Mouse (Mus musculus) kidney, adult 2 months (tissue): ENCODE results near the gene Fli1. TPM values are rescaled to one million over a fixed set of nuclear protein-coding genes. Genes with fewer than 3 reads are reported as not detected.

Source experiments
- DNase-seq: peaks from one replicate; pipeline ENCODE4 v3.0.0; 2021
- H3K27ac ChIP-seq: fragments of 200-500 bp; 2 replicates; pipeline ENCODE4 v1.5.1; 2012; ENCODE audit warnings: low read depth, low read length, control low read depth, inconsistent platforms; ENCODE audit not compliant: insufficient read depth
- H3K27me3 ChIP-seq: fragments of 200-500 bp; replicated peaks from 2 replicates; pipeline ENCODE4 v1.6.1; 2012; ENCODE audit warnings: mild to moderate bottlenecking, moderate library complexity, low read length, inconsistent platforms; ENCODE audit not compliant: control insufficient read depth, insufficient read depth
- H3K36me3 ChIP-seq: fragments of 200-500 bp; 2 replicates; pipeline ENCODE4 v1.6.1; 2012; ENCODE audit warnings: mild to moderate bottlenecking, moderate library complexity, low read length, inconsistent platforms; ENCODE audit not compliant: control insufficient read depth, insufficient read depth
- H3K4me1 ChIP-seq: fragments of 200-500 bp; 2 replicates; pipeline ENCODE4 v1.6.1; 2011; ENCODE audit warnings: low read length; ENCODE audit not compliant: control insufficient read depth, insufficient read depth
- H3K4me3 ChIP-seq: fragments of 200-500 bp; 2 replicates; pipeline ENCODE4 v1.5.1; 2011; ENCODE audit warnings: mild to moderate bottlenecking, low read depth, low read length, control low read depth; ENCODE audit not compliant: insufficient read depth
- CTCF ChIP-seq: fragments of 200-500 bp; conservative IDR thresholded peaks from 2 replicates; pipeline ENCODE4 v1.5.1; 2011; ENCODE audit warnings: low read depth, mild to moderate bottlenecking, control low read depth, low read length, moderate library complexity, mixed read lengths; ENCODE audit not compliant: insufficient read depth, insufficient read length
- POLR2A ChIP-seq: fragments of 200-500 bp; IDR thresholded peaks from one replicate; pipeline ENCODE4 v1.6.1; 2011; ENCODE audit warnings: low read depth, low read length, control low read depth
- WGBS: fragments of 180-500 bp; shearing (Covaris S2); methylation state at CpG from one replicate; pipeline ENCODE4 v1.1.7; 2018; 5-methylcytosine and 5-hydroxymethylcytosine counted together
- polyA plus RNA-seq: library from polyadenylated mRNA; depleted of rRNA; stranded (reverse); fragments of >200 nt; gene quantifications from 2 replicates; pipeline ENCODE4 v1.2.3, GENCODE M21; 2012; rRNA removed

The Fli1 gene
- polyA plus RNA-seq, result 7.2 and 9.6 TPM in 2 replicates

DNA sequence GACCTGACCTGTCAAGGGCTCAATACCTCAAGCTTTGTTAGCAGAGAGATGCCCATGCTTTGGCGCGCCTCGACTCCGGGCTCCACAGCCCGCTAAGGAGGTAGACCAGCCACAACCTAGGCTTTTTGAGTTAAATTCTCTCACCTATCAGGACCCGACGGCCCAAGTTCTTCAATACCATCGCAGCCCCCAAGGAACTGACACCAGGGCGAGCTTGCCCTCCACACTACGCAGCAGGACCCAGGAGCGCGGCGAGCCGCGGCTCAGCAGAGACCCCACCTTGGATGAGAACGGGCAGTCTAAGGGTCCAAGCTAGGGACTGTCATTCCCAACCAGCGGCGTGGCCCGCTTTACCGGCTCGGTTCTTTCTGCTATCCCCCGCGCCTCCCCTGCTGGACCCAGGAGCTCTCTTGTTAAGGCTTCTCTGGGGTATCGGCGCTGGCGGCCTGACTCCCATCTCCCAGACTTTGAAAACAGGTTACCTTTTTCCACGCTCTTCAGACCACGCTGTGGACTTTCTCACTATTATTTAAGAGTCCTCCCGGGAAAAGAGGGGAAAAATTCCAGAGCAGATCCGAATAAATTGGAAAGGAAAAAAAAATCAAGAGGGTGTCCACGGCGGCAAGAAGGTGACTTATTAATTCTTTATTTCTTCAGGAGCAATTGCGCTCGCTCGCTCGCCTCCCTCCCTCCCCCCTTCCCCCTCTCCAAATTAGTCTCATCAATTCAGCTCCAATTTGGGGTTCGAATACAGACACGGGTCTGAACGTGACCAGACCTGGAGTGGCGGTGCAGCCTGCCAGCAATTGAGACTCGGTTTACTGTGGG is at the start of gene Fli1:
Fli1 (minus strand) TSS at position 650 of the 828 bp plus-strand sequence.
- Histone ChIP-seq H3K4me3 (peak within 1 kb of the TSS; percentile 70), H3K27me3 (peaks cover 2% of the 10 kb centered on the region), H3K27ac (peak within 1 kb of the TSS; percentile 60), H3K36me3 (no peaks in the 10 kb centered on the region), H3K4me1 (no peaks in the 10 kb centered on the region; the same call in 1 of the 2 replicates)
- peak; percentile 38 for DNase-seq
- TF ChIP-seq CTCF (no peak), POLR2A (no peak)
- 3% methylated on average over 41 of the region's 41 CpGs for WGBS

DNA sequence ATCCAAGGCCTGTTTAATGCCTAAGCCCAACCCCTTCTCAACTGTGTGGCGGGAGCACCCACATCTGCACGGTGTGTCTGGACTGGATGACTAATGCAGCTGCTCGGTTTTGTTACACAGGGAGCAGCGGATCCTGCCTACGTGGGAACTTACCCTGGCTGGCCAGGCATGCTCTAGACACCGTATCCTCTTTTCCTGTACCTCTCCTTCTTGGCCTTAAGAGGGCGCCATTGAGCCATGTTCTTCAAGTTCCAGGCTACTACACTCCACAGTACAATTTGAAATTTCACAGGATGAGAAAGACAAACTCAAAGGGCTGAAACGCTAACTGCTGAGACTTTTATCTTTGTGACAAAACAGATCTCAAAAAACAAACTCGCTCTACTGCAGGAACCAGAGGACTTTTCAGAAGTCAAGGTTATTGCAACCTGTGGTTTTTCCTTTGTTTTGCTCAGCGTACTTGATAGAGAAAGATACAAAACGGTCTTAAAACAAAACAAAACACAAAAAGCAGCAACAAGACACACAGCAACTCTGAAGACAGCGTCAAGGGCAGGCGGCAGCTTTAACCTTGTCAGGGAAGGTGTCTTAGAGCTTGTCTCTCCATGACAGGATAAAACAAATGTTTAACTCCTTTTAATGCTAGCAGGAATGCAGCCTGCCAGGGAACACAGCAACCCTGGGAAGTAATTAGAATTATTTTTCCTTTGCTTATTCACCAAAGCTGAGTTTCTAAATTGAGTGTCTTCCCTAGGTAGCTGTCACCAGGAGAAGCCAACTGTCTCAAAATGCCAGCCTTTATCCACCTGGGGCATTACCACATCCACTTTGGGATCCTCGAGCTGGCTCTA is 49.3 kb upstream of the Fli1 start:
- no peak for TF ChIP-seq POLR2A
- TF ChIP-seq CTCF, result peak; percentile 83
- Histone ChIP-seq H3K36me3 (no peaks in the 10 kb centered on the region), H3K27ac (peak overlapping the region; percentile 3; the same call in 1 of the 2 replicates), H3K27me3 (no peaks in the 10 kb centered on the region), H3K4me1 (no peaks in the 10 kb centered on the region; the same call in 1 of the 2 replicates), H3K4me3 (no peak overlapping the region)
- WGBS, result 11% methylated on average over 14 of the region's 14 CpGs
- DNase-seq, result peak; percentile 91

DNA sequence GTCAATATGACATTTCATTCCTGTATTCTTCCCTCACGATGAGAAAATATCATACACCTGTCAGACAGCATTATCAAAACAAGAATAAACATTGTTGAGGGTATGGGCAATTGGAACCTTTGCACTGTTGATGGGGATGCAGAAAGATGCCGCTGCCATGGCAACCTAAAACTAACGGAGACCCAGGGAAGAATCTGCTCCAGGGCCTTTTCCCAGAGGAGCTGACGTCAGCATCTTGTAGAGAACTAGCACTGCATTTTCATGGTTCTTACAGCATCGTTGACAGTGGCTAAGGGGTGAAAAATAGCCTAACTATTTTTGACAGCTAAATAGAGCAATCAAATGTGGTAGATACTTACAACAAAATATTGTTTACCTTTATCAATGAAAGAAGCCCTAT is 47.9 kb upstream of the Fli1 start:
- TF ChIP-seq CTCF (no peak), POLR2A (no peak)
- no peak for DNase-seq
- Histone ChIP-seq H3K4me1 (no peaks in the 10 kb centered on the region; the same call in 1 of the 2 replicates), H3K4me3 (no peak overlapping the region), H3K27ac (no peak overlapping the region), H3K36me3 (no peaks in the 10 kb centered on the region), H3K27me3 (no peaks in the 10 kb centered on the region)
- 84% methylated on average over 5 of the region's 5 CpGs for WGBS

DNA sequence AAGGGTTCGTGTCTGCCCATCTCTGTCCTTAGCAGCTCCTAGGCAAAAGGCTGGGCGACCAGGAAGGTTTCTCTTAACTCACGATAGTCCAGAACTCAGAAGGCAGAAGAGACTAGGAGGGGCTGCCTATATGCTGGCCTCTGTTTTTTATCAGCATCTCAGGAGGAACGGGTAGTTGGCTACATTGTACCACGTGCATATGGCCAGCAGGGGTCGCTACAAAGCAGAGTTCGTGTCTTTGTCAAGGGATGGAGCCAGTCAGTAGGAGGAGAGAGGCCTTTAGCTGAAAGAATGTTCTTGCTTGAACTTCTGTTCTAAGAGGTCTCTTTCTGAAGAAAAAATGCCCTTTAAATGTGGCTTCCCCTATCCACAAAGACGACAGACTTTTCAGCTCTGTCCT is 47.2 kb upstream of the Fli1 start:
- H3K36me3 ChIP-seq, result no peaks in the 10 kb centered on the region
- H3K4me1 ChIP-seq, result no peaks in the 10 kb centered on the region; the same call in 1 of the 2 replicates
- peak; percentile 97 for TF ChIP-seq CTCF
- no peak for TF ChIP-seq POLR2A
- H3K4me3 ChIP-seq, result no peak overlapping the region
- 8% methylated on average over 8 of the region's 8 CpGs for WGBS
- DNase-seq, result peak; percentile 87
- H3K27me3 ChIP-seq, result no peaks in the 10 kb centered on the region
- H3K27ac ChIP-seq, result no peak overlapping the region

DNA sequence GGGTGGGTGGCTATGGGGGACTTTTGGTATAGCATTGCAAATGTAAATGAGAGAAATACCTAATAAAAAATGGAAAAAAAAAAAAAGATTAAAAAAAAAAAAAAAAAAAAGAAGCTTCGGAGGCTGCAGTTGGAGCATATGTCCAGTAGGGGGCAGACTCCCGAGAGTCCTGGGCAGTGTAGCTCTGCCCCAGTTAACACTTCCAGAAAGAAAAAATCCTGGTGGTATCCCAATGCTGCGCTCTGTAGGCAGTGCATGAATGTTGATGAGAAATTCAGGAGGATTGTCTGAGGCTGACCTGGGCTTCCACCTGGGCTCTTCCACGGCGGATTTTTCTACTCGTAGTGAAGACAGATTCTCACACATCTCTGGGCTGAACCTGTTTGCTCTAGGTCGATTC is 42.7 kb upstream of the Fli1 start:
- TF ChIP-seq POLR2A (no peak), CTCF (peak; percentile 54)
- H3K27ac ChIP-seq, result no peak overlapping the region
- no peak for DNase-seq
- no peaks in the 10 kb centered on the region for H3K36me3 ChIP-seq
- WGBS, result 60% methylated on average over 7 of the region's 7 CpGs
- H3K27me3 ChIP-seq, result no peaks in the 10 kb centered on the region
- H3K4me1 ChIP-seq, result no peaks in the 10 kb centered on the region
- no peak overlapping the region for H3K4me3 ChIP-seq

DNA sequence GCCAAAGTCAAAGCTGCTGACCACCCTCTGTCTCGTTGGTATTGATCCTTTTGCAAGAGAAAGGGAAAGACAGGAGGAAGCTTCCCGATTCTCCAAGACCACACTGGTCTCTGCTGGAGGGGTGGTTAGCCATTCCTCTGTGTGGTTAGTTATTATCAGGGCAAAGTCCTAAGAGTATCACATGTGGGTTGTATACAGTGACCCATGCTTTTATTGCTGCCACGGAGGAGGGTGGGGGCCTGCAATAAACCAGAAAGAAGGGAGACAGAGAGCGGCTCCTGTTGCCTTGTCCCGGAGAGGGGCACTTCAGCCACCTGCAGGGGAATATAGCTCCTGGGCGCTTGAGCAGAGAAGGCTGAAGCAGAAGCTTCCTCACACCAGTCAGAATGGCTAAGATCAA is 41.2 kb upstream of the Fli1 start:
- Histone ChIP-seq H3K36me3 (no peaks in the 10 kb centered on the region), H3K27ac (no peak overlapping the region), H3K27me3 (no peaks in the 10 kb centered on the region), H3K4me1 (no peaks in the 10 kb centered on the region), H3K4me3 (no peak overlapping the region)
- 62% methylated on average over 6 of the region's 6 CpGs for WGBS
- TF ChIP-seq CTCF (no peak), POLR2A (no peak)
- no peak for DNase-seq

DNA sequence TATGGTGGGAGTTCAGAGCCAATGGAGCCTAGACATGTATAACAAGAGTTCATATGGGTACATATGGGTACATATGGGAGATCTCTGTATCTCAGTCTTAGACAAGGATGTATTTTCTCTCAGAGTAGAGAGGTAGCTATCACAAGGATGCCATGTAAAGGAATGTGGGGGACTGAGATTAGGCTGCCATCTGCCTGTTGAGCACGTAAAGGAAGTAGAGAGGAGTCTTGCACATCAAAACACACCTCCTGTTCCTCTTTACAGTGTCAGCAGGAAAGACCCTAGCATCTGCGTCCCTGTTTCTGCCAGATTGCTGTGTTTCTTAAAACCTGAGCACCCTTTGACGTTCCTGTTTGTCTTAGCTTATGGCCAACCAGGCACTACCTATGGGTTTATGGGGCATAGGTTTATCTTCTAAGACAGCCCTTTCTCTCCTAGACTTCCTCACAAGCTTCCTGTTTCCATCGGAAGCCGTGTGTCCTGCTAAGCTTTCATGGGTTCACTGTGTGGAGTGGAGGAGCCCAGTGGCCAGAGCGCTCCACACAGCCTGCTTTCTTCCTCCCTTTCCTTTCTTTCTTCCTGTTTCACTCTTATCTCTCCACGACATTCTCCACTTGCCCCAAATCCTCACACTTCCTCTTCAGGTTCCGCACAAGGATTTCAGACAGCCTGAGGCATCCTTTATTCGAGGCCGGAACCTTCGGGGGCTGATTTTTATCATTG is 39.4 kb upstream of the Fli1 start:
- no peak for TF ChIP-seq POLR2A
- no peak for TF ChIP-seq CTCF
- 74% methylated on average over 11 of the region's 11 CpGs for WGBS
- Histone ChIP-seq H3K36me3 (no peaks in the 10 kb centered on the region), H3K4me1 (no peaks in the 10 kb centered on the region), H3K4me3 (no peak overlapping the region), H3K27me3 (no peaks in the 10 kb centered on the region), H3K27ac (no peak overlapping the region)
- no peak for DNase-seq
